Mouse (Mus musculus) ovary, adult 18-20 months (tissue): ENCODE data around the gene Cdkal1.

Experiments used
- DNase-seq: peaks from one replicate; pipeline ENCODE4 v3.0.0; 2022; ENCODE audit warnings: low spot score, mixed read lengths

Gene Cdkal1

DNA sequence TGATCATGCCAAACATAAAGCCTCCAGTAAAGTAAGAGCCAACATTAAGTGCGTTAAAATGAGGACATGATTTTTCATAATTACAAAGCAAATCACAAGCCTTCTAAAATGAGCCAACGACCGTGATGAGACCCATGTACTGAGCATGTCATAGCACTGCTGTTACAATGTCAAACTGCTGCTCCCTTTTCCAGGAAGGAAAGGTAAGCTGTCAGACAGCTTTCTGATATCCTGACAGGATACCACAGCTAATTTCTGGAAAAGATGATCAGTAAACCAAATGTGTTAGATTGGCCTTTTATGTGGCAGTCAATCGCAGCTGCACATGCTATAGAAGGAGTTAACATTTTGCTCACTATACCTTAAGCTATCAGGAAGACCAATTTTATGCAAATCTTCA, 44.7 kb downstream of the Cdkal1 start:
- no peak for DNase-seq

DNA sequence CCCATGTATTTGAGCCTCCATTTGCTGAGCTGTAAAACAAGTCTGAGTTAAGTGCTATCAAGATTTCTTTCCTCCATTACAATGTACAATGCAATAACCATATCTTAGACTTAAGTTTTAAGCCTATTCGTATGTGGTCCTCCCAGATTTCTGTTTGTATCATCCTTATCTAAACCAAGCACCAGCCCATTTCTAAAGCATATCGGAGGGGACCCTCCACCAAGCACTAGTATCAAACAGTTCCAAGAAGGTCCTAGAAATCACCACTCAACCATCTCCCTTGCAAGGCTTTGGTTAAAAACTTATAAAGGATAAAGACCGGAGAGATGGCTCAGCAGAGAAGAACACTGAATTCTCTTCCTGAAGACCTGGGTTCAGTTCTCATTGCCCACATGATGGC, 47.1 kb downstream of the Cdkal1 start:
- no peak for DNase-seq

DNA sequence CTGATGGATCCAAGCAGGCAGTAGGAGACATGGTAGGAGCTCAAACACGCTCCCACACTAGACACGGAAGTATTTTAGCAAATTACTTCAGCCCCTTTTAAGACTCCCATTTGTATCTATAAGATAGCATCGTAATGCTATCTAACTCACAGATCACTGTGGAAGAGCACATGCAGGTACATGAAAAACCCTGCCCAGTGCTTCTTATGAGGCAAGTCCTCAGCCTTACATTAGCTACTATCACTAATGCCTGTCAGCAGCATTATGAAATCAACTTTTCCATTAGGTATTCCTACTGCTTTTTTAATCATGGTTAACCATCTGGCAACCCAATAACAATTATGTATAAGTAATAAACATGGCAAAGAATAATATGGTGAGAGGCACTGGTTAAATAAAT, 47.5 kb downstream of the Cdkal1 start:
- no peak for DNase-seq

GRCm38 (mm10) chr13:29806871-29807270, 48.6 kb downstream of the Cdkal1 start:
- no peak for DNase-seq

- DNase-seq = no peak
Observed at GRCm38 (mm10) chr13:29805296-29805695, 50.2 kb downstream of the Cdkal1 start.

DNA sequence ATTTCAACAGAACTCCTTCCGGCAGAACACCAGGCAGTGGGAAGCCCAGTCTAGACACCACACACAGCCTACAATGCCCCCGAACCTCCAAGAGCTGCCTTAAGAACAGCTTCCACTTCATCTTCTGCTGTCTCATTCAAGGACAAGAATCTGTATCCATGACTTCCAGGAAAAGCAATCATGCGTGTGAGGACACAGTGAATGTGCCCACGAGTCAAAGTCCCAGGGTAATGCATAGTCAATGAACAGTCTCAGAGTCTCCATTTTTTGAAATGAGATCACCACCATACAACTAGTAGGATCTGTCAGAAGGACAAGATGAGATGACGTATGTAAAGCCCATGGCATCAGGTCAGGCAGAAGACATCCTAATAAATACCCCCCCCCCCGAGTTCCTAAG, 51.4 kb downstream of the Cdkal1 start:
- no peak for DNase-seq

- DNase-seq = no peak
Observed at GRCm38 (mm10) chr13:29802699-29803098, 52.8 kb downstream of the Cdkal1 start.

GRCm38 (mm10) chr13:29800078-29800477, 55.4 kb downstream of the Cdkal1 start:
- DNase-seq = no peak

- DNase-seq = no peak
Observed at GRCm38 (mm10) chr13:29792112-29792511, 63.4 kb downstream of the Cdkal1 start.

- DNase-seq = no peak
Observed at GRCm38 (mm10) chr13:29791439-29791838, 64.0 kb downstream of the Cdkal1 start.

- DNase-seq = no peak
Observed at GRCm38 (mm10) chr13:29786984-29787383, 68.5 kb downstream of the Cdkal1 start.

- no peak for DNase-seq
Observed at GRCm38 (mm10) chr13:29784894-29785293, 70.6 kb downstream of the Cdkal1 start.

- DNase-seq = no peak
Observed at GRCm38 (mm10) chr13:29781332-29781731, 74.1 kb downstream of the Cdkal1 start.

DNA sequence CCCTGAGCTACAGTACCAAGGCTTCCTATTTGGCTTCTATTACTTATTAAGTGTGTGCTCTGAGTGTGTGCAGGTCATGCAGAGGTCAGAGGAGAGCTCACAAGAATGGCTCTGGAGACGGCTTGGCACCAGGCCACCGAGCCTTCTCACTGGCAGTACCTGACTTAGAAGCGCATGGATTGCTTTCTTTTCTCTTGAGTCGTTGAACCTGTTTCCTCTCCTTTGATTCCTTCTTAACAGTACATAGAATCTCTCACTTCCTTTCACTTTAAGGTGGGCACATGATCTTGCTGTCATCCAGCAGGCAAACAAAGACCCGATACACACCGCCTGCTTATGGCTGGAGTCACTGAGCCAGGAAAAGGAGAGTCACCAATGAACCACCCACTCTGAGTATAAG, 74.8 kb downstream of the Cdkal1 start:
- DNase-seq = peak; percentile 6

DNA sequence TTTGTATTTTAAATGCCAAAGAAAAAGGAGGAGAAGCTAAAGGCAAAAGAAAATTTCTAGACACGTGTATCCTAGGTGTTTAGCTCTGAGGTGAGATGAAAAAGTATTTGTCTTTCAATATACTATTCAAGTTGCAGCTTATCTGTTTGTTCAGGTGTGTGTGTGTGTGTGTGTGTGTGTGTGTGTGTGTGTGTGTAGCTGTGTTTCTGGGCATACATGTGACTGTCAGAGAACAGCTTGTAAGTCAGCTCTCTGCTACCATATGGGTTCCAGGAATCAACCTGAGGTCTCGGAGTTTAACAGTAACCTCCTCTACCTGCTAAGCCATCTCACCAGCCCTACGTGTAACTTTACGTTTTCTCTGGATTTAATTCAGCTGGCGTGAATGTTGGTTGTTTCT, 76.0 kb downstream of the Cdkal1 start:
- no peak for DNase-seq

DNA sequence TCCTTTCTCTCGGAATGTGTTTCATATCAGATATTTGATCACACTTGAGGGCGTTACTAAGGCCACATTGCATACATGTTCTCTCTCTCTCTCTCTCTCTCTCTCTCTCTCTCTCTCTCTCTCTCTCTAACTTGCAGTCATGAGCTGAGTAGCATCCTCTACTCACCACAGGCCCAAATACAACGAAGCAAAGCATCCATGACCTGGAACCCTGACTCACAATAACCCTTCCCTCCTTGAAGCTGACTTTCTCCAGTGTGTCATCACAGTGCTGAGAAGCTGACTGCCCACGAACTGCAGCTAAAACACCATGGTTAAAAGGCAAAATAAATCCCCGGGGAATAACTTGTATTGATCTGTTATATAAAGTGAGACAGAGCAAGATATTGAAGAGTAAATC, 76.4 kb downstream of the Cdkal1 start:
- DNase-seq = no peak

DNA sequence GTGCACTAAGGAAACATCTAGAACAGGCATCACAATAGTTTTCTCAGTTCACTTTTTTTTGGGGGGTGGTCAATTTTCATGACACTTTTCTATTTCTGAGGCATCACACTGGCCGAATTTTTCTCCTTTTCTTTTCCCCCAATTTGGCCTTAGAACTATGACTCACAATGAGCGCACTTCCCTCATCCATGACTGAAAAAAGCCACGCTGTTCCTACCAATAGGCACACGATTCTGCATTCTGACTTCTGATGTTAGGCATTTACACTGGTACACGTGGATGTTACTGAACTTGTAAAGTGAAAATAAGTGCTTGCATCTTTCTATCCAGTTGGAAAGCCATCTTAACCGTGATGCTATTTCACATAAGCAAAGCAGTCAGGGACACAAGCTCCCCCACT, 77.3 kb downstream of the Cdkal1 start:
- DNase-seq = no peak

- no peak for DNase-seq
Observed at GRCm38 (mm10) chr13:29777225-29777624, 78.2 kb downstream of the Cdkal1 start.

- DNase-seq = no peak
Observed at GRCm38 (mm10) chr13:29775603-29776230, 79.8 kb downstream of the Cdkal1 start.

- DNase-seq = no peak
Observed at GRCm38 (mm10) chr13:29773563-29773962, 81.9 kb downstream of the Cdkal1 start.

DNA sequence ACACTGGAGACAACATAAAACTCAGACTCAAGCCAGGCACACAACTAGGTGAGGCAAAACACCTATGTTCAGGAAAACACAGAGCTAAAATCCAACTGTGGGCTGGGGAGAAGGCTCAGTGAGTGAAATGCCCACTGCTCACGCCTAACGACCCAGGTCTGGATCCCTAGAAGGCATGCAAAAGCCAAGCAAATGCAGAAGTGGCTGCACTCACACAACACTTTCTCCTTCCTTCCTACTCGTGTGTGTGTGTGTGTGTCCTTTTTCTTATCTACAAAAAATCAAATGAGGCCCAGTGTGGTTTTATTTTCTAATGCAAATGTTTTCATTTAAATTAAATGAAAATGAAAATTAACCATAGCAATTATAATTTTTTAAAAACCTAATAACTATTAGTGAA, 82.5 kb downstream of the Cdkal1 start:
- DNase-seq = no peak

- peak; percentile 18 for DNase-seq
Observed at GRCm38 (mm10) chr13:29769647-29770436, 85.6 kb downstream of the Cdkal1 start.

DNA sequence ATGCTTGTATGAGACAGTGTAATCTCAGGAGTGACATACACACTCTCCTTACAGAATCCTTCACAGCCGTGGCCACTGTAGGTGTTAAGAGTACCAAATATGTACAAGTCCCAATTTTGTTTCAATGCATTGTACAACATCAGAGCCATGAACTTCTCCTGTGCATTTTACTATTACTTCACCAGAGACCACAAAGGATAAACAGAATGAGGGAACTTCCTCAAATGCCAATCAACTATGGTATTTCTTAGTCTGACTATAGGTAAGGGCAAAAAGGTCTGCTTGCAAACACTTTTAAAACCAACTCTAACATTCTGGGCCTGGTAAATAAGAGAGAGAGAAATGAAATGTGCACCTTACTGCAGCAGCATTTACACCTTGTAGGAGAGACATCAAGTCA, 87.4 kb downstream of the Cdkal1 start:
- no peak for DNase-seq

GRCm38 (mm10) chr13:29767587-29767986, 87.9 kb downstream of the Cdkal1 start:
- DNase-seq = no peak
